Mouse (Mus musculus) T-cell, adult 2 months (primary cell): ENCODE data around the gene Nkx2-2.

Experiments
- DNase-seq: peaks from one replicate; pipeline ENCODE4 v3.0.0; 2022; ENCODE audit warnings: low spot score

Gene Nkx2-2

DNA sequence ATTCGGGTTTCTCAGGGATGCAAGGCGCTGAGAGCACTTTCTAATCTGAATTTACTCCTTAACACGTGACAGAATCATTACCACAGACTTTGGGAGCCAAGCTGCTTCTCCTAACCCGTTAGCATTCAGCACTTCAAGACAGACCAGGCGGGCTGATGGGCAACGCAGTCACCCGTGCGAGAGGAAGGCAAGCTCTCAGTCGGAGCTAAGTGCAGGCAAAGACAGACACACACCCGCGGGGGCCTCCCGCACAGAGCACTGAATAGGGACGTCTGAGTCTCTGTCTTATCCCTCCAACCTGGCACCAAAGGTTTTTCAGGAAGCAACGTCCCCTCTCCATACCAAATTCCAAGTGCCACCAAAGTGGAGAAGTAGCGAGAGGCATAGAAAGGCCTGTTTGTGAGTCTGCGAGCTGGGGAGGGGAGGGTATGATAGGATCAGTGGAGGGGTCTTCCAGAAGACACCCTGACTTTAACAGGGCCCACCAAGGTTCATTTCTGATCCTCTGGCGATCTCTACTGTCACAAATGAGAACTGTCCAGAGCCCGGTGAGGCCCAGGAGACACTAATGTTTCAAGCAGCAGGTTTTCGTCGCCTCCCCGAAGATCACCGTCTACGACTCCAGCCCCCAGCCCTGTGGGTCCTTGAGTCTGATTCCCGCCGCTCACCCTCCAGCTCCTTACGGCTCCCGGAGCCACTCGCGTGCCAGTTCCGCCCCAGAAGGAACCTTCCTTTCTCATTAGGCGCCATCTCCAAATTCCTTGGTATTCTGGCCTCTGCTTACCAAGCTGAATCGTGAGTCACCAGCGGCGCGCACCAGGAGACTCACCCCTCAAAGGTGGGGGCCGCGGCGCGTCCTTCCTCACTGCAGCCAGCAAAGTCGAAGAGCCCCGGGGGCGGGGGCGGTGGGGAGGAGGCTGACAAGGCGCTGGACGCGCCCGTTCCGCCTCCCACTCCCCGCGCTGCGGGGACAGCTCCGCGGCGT lies at the start of gene Nkx2-2:
Gene Nkx2-2, minus strand, starts transcription at position 973 of the 985 bp plus-strand sequence.
- no peak for DNase-seq

DNA sequence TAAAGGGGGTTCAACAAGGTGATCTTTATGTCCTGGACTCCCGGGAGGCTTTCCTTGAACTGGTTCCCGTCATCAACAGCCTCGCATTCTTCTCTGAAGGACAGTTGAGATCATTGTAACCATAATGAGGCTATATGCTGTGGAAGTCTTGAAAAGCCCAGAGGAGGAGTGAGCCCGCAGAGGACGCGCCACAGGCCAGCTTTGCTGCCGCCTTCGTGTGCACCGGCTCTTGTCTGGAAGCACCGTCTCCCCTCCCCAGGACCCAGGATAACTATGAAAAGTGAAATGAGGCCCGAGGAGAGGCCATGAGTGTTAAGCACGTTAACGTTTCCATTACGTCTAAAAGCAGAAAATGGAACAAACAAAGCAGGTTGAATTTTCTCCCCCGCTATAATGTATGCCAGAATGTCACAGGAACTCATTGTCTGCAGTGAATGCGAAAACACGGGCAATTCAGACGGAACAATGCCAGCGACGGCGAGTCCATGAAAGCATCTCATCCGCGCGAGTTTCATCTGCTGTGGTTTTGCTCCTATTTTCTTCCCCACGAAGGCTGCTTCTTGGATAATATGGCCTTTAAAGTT lies 41.8 kb upstream of the Nkx2-2 start:
- no peak for DNase-seq

DNA sequence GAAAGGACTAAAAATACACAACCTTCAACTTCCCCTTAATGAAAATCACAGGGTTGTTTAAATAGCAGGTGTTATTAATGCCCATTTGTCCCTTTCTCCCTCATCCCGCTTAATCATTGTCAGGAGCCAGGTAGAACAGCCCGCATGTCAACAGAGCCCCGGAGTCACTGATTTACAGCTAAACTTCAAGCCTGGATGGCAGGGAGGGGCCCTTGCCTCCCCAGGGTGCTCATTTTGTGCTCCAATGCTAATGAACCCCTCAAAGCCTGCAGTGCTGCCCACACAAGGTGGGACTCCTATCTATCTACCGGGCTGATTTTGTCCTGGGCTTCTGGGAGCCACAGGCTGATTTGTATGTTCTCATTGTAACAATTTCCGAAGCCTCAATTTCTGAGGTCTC lies 37.1 kb upstream of the Nkx2-2 start:
- DNase-seq: no peak

DNA sequence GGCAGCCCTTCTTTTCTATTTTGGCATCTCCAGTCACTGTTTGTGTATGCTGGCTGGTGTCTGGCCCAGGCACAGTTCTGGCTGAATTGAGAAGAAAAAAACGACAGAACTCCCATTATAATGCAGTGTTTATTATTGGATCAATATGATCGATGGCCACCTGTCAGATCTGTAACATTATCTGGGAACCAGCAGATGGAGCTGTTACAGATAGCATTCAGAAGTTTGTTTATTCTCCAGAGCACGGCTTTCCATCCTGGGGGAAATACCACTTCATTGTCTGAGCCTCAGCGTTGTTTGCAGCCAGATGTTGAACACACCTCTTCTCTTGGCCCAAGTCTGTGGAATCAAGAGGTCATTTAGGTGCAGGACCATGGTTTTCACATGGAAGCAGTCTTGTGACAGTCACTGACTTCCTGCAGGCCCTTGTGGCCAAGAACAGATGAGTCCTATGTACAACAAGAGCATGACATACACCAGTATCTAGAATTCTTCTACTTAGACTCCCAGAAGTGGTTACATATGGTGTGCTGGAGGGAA lies 11.1 kb upstream of the Nkx2-2 start:
- no peak for DNase-seq

GRCm38 (mm10) chr2:147194711-147195615 lies 920 bp upstream of the Nkx2-2 start:
- no peak for DNase-seq

DNA sequence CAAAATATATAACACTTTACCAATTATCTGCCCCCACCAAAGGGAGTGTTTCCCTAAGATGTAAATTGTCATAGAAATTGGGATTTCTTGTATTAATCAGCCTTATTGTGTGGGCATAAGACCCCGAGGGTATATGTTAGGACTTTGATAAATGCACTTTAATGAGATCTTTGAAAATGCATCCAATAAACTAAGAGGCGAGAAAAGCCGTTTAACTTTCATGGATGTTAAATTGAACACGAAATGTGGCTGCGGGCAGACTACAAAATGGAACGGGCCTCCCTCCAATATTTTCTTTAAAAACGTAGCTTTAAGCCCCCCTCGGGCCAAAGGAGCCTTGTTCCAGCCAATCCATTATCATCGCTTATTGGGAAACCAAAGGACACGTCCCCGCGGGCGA lies 1.3 kb downstream of the Nkx2-2 start:
- no peak for DNase-seq

DNA sequence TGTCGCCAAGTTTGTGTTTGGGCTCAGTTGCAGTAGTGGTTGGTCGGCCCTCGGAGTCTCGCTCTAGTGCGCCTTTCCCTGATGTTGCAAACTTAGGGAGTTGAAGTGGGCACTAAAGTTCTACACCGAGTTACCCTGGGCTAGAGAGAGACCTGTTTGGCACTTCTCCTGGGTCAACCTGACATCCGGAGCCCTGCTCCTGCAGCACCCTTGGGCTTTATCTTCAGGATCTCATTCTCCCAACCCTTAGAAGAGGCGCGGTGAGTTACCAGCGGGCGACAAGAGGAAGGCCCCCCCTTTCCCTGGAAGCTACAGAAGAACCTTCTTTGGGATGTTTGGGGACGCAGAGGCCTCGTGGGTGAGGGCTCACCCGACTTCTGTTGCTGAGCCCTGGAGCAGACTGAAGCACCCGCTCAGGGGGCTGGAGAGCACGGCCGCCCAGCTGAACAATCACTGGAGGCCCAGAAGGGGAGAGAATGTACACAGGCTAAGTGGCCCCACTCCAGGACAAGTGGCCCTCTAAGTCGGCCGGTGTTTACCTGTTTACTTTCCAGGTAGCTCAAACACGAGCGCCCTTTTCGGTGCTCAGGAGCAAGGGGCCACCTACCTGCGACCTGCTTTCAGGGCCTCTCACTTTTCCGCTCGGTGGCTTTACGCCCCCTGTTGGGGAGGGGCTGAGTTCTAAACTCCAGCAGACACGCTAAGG lies 3.6 kb downstream of the Nkx2-2 start:
- no peak for DNase-seq

DNA sequence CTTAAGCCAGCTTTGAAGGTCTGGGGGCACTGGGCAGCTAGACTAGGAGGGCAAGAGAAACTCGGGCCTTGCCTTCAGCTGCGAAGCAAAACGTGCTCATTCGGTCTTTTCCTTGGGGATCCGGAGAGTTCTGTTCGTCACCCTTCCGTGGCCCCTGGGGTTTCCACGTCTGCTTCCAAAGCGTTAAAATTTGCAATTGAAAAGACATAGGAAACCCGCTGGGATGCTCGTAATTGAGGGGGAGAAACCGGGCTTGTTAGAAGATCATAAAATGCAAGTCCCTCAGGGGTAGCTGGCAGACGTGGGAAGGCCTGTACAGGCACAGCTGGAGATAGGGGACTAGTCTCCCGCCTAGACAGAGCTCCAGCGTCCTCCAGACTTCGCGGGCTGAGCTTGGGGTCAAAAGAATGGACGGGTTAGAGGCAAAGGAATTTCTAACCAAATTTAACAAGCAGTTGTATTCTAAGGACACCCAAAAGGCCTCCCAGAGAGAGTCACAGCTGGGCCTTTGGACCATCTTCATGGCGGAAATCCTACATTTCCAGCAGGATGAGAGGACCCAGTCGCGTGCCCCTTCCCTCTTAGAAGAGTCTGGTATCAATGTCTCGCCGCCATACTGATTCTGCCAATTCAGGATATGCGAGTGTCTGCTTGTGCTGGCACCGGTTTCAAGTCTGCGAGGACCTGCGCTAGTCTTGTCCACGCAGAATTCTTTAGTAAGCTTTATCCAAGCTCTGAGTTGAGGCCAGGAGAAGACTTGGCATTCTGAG lies 4.3 kb downstream of the Nkx2-2 start:
- DNase-seq: no peak

DNA sequence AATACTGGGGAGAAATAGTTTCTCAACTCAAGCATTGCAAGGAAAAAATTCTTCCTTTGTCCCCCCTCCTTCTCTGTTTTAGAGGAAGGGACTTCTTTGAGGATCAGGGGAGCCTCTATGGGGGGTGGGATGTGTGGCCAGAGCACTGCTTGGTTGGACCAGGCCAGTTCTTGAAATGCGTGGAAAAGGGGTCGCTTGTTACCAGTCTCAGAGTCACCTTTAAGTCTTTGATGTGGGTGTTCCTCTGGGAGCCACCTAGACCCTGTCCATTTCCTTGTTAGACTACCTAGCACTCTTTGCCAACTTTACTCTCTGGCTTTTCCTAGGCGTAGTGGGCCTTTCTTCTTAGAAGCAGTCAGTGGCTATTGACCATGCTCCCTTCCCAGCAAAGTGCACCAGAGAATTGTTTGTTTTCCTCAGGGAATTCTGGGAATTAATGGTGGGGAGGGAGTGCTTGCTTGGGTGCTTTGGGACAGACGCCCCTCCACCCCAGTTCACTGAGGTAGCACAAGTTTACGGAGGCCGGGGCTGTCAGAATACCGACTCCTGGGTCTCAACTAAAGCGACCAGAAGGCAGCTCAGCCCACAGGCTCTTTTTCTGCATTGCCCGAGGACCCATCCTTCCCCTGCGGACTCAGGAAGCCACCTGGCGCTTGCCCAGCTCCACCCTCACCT lies 5.0 kb downstream of the Nkx2-2 start:
- no peak for DNase-seq

GRCm38 (mm10) chr2:147188074-147188700 lies 5.9 kb downstream of the Nkx2-2 start:
- no peak for DNase-seq

DNA sequence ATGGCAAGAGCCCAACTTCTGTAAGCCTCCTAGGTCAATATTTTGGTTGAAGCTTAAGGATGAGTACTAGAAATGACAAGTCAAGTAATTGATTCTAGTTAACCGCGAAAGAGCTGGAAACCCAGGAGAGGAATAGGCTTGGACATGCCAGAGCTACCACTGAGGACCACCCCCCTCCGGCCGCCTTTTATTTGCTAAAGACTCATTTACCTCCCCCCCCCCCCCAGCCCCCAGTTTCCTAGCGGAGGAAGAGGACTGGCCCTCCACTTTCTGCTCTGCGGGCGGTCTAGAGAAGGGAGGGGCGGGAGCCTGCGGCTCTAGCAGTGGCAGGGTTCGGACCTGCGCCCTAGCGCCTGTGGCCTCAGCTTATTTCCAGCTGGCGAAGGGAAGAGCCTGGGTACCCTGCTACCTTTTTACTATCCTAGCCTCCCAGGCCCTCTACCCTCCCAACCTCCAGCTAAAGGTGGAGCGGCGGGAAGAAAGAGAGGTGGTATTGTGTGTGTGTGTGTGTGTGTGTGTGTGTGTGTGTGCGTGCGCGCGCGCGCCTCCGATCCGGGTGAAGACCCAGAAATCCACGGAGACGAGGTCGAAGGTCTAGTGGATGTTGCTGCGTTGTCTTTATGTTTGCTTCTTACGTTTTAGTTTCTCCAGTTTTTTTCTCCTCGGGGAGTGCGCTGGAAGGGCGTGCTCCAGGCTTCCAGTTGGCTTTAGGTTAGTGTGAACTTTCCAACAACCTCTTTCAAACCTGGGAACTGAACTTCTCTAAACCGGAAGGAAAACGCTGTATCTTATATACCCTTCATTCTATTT lies 6.8 kb downstream of the Nkx2-2 start:
- DNase-seq: no peak

DNA sequence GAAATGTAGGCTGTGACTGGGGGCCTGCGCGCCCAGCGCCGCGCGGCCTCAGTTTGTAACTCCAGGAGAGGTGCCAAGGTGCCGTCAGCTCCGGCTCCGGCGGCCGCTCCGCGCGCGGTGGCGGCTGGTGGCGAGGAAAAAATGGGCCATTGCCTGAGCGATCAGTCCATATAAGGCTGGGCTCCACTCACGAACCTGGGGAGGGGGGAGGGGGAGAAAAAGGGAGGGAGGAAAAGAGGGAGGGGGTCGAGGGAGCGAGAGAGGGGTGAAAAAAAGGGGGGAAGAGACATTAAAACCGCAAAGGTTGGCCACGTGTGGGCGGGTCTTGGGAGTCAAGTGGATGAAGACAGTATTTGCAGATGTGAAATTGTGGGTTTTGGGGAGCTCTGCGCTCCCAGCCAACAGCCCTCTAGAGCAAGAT lies 7.8 kb downstream of the Nkx2-2 start:
- no peak for DNase-seq

DNA sequence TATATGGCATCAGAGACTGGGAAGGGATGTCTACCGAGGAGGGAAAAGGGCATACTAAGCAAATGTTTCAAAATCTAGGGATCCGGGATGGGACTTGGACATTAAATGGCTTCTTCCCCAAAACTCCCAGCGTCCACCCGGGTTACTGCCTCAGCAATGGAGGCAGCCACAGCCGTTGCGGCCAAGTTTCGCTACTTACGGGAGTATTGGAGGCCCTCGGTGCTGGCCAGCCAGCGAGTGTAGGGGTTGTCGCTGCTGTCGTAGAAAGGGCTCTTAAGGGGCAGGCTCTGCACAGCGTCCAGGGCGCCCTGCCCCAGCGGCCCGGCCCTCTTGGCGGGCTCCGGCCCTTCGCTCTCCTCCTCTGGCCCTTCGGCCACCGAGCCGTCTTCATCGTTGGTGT lies 8.5 kb downstream of the Nkx2-2 start:
- no peak for DNase-seq

- no peak for DNase-seq
Observed at GRCm38 (mm10) chr2:147184071-147184990, 9.7 kb downstream of the Nkx2-2 start.

- DNase-seq: no peak
Observed at GRCm38 (mm10) chr2:147183521-147183920, 10.5 kb downstream of the Nkx2-2 start.

GRCm38 (mm10) chr2:147182709-147183260 lies 11.3 kb downstream of the Nkx2-2 start:
- DNase-seq: no peak
